8 mouse cellular contexts compared by ENCODE assay signal in the genomic region with DNA sequence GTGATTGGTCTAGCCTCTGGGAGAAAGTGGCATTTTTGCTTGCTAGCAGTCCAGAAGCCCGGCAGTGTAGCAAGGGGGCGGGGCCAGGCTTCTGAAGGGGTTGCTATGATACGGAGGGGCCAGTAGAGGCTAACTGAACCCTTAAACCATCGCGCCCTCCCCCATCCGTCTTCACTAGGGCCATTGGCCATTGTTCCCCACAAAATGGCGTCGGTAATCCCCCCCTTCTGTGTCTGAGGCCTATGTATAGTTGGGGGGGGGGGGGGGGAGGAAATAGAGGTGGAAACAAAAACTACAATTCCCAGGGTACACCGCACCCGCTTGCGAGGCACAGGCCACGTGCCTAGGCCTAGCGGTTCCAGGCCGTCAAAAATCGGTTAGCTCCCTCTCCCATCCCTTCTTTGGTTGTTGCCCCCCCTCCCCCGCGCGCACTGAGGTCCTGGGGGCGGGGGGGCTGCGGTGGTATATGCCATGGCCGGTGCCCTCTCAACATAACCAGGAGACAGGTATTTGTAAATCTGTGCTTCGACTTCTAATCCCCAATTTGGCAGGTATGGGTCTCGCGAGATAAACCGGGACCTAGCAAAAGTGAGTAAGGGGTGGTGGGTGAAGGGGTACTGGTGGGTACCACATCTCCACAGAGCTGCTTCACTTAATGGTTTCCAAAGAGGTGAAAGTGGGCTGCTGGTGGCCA. TPM values are rescaled to one million over a fixed set of nuclear protein-coding genes. Genes with fewer than 3 reads are reported as not detected.
DNase-seq lines count a peak whose midpoint lies in the region; ATAC-seq lines count a peak whose summit lies in the region.

No protein-coding gene starts in this region.

- no peaks in the 10 kb centered on the region for H3K4me1 ChIP-seq in embryonic facial prominence, embryonic 15.5 days
- no peaks in the 10 kb centered on the region for H3K4me1 ChIP-seq in heart, embryonic 13.5 days
- no peaks in the 10 kb centered on the region; the same call in 1 of the 2 replicates for H3K4me1 ChIP-seq in liver, embryonic 11.5 days (replicated peaks; ENCODE audit: control insufficient read depth, insufficient read depth, low read length)
- H3K4me1 ChIP-seq in neural tube, embryonic 15.5 days = no peaks in the 10 kb centered on the region

- H3K4me3 ChIP-seq in embryonic facial prominence, embryonic 15.5 days (replicated peaks) = peak overlapping the region; percentile 54
- peak overlapping the region; percentile 60 for H3K4me3 ChIP-seq in heart, embryonic 13.5 days
- H3K4me3 ChIP-seq in liver, embryonic 11.5 days (ENCODE audit: low read depth, low read length) = peak overlapping the region; percentile 47
- peak overlapping the region; percentile 51 for H3K4me3 ChIP-seq in neural tube, embryonic 15.5 days (replicated peaks)

- H3K27ac ChIP-seq in embryonic facial prominence, embryonic 15.5 days (replicated peaks) = peak overlapping the region; percentile 87
- H3K27ac ChIP-seq in heart, embryonic 13.5 days (replicated peaks) = peak overlapping the region; percentile 72; the same call in 1 of the 2 replicates
- H3K27ac ChIP-seq in liver, embryonic 11.5 days (ENCODE audit: low read depth, low read length) = no peak overlapping the region
- H3K27ac ChIP-seq in neural tube, embryonic 15.5 days (replicated peaks) = peak overlapping the region; percentile 92

- peaks cover 3% of the 10 kb centered on the region; the same call in 1 of the 2 replicates for H3K27me3 ChIP-seq in embryonic facial prominence, embryonic 15.5 days
- H3K27me3 ChIP-seq in heart, embryonic 13.5 days (replicated peaks) = no peaks in the 10 kb centered on the region
- H3K27me3 ChIP-seq in liver, embryonic 11.5 days (replicated peaks; ENCODE audit: control insufficient read depth, insufficient read depth, low read length) = peaks cover 24% of the 10 kb centered on the region
- H3K27me3 ChIP-seq in neural tube, embryonic 15.5 days (replicated peaks) = no peaks in the 10 kb centered on the region

- no peaks in the 10 kb centered on the region for H3K9me3 ChIP-seq in embryonic facial prominence, embryonic 15.5 days (replicated peaks)
- H3K9me3 ChIP-seq in heart, embryonic 13.5 days = no peaks in the 10 kb centered on the region
- no peaks in the 10 kb centered on the region for H3K9me3 ChIP-seq in liver, embryonic 11.5 days (ENCODE audit: control insufficient read depth, low read length)
- H3K9me3 ChIP-seq in neural tube, embryonic 15.5 days (replicated peaks) = no peaks in the 10 kb centered on the region

- H3K36me3 ChIP-seq in embryonic facial prominence, embryonic 15.5 days = no peaks in the 10 kb centered on the region
- H3K36me3 ChIP-seq in heart, embryonic 13.5 days = no peaks in the 10 kb centered on the region
- H3K36me3 ChIP-seq in liver, embryonic 11.5 days (ENCODE audit: control insufficient read depth, insufficient read depth, low read length) = no peaks in the 10 kb centered on the region
- no peaks in the 10 kb centered on the region for H3K36me3 ChIP-seq in neural tube, embryonic 15.5 days

- intact Hi-C loops in heart, postnatal 25 days (cut with DNase I) = no loop called here

- peak; percentile 2 to 20 for DNase-seq in heart, adult 18-20 months
- no peak for DNase-seq in heart, postnatal 25 days (ENCODE audit: low spot score)
- peak; percentile 44 for DNase-seq in kidney, postnatal 14 days
- peak; percentile 41 for DNase-seq in liver, embryonic 11.5 days (ENCODE audit: low spot score)
- DNase-seq in thymus, postnatal 4 days = peak; percentile 39

- peak overlapping the region; percentile 54 for H3K4me2 ChIP-seq in embryonic facial prominence, embryonic 15.5 days (replicated peaks)
- peak overlapping the region; percentile 68 for H3K4me2 ChIP-seq in heart, embryonic 13.5 days
- peak overlapping the region; percentile 66 for H3K4me2 ChIP-seq in liver, embryonic 11.5 days
- H3K4me2 ChIP-seq in neural tube, embryonic 15.5 days = peak overlapping the region; percentile 59

- WGBS in embryonic facial prominence, embryonic 15.5 days = 22% methylated on average over 23 of the region's 25 CpGs
- 15% methylated on average over 23 of the region's 25 CpGs for WGBS in heart, embryonic 13.5 days
- WGBS in liver, embryonic 11.5 days = 19% methylated on average over 25 of the region's 25 CpGs
- 18% methylated on average over 23 of the region's 25 CpGs for WGBS in neural tube, embryonic 15.5 days

- 0 out of 2 replicates have a peak overlapping the region, but pooled peaks have one; percentile 18 for H3K9ac ChIP-seq in embryonic facial prominence, embryonic 15.5 days
- H3K9ac ChIP-seq in heart, embryonic 13.5 days = peak overlapping the region; percentile 68
- H3K9ac ChIP-seq in liver, embryonic 11.5 days (ENCODE audit: low read depth, low read length) = no peak overlapping the region
- peak overlapping the region; percentile 44 for H3K9ac ChIP-seq in neural tube, embryonic 15.5 days (replicated peaks)

- peak; percentile 74 for ATAC-seq in embryonic facial prominence, embryonic 15.5 days (ENCODE audit: insufficient number of reproducible peaks, low FRiP score, low TSS enrichment, low read depth)
- ATAC-seq in heart, embryonic 13.5 days (ENCODE audit: extremely low read depth, insufficient number of reproducible peaks, low FRiP score, low TSS enrichment) = peak; percentile 39; the same call in 1 of the 2 replicates
- ATAC-seq in liver, embryonic 11.5 days (replicated peaks; ENCODE audit: low FRiP score) = peak; percentile 48
- peak; percentile 83 for ATAC-seq in neural tube, embryonic 15.5 days (ENCODE audit: low FRiP score)

RNA-seq across cellular contexts. Expression of gene Wnk3, which starts 29.3 kb away (rescaled TPM):
- total RNA-seq in heart, adult 18-20 months (2021) = under 1 TPM; 0.07 to 0.26 TPM
- under 1 TPM; 0.10 to 0.17 TPM for total RNA-seq in heart, postnatal 25 days (2021)
- polyA plus RNA-seq in embryonic facial prominence, embryonic 15.5 days (2015; fragmentation: Nextera tagmentation; extraction: Ambion mirVana) = 1.0 and 1.8 TPM in 2 replicates
- 0.98 and 1.0 TPM in 2 replicates for polyA plus RNA-seq in heart, embryonic 13.5 days (2015; fragmentation: Nextera tagmentation; extraction: Ambion mirVana)
- 1.3 and 1.7 TPM in 2 replicates for polyA plus RNA-seq in liver, embryonic 11.5 days (2014; fragmentation: Nextera tagmentation; extraction: Ambion mirVana)
- polyA plus RNA-seq in neural tube, embryonic 15.5 days (2015; fragmentation: Nextera tagmentation; extraction: Ambion mirVana) = 8.8 and 10.1 TPM in 2 replicates
